Mouse (Mus musculus): ENCODE results near the gene Cldn34a. TPM values are rescaled to one million over a fixed set of nuclear protein-coding genes. Genes with fewer than 3 reads are reported as not detected.

Cldn34a gene
- polyA plus RNA-seq (2014; fragmentation: Illumina TruSeq; extraction: RNeasy Lipid Tissue Mini Kit (QIAGEN cat#74804); ENCODE audit: low read depth, low replicate concordance), result not detected

DNA sequence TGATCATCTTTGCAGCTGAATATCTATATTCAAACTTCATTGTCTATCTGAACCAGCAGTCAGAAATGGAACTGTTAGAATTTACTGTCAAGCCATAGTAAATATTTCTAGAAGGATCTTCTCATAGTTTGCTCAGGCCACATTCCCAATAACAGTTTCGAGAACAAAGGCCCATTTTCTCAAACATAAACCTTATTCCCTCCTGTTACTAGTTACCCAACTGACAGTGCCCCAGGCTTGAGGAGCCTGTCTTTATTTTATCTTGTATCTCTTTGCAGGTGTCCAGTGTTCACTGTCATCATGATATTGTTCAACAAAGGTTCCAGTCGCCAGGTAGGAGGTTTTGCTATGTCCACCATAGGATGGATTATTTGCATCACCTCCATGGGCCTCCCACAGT is at the start of gene Cldn34a:
Cldn34a (plus strand) TSS at position 301 of the 400 bp plus-strand sequence.

Other genes with a start within 250 kb of the Cldn34a start
- 16.6 TPM for gene Kantr, start 235.8 kb upstream of the Cldn34a start, polyA plus RNA-seq (2014; fragmentation: Illumina TruSeq; extraction: RNeasy Lipid Tissue Mini Kit (QIAGEN cat#74804); ENCODE audit: low read depth, low replicate concordance)
- gene Tspyl2, start 220.9 kb upstream of the Cldn34a start, polyA plus RNA-seq (2014; fragmentation: Illumina TruSeq; extraction: RNeasy Lipid Tissue Mini Kit (QIAGEN cat#74804); ENCODE audit: low read depth, low replicate concordance), result 11.2 TPM
- gene Gpr173, start 194.6 kb upstream of the Cldn34a start, polyA plus RNA-seq (2014; fragmentation: Illumina TruSeq; extraction: RNeasy Lipid Tissue Mini Kit (QIAGEN cat#74804); ENCODE audit: low read depth, low replicate concordance), result 1.3 TPM
- gene Shroom2, start 206.1 kb downstream of the Cldn34a start, polyA plus RNA-seq (2014; fragmentation: Illumina TruSeq; extraction: RNeasy Lipid Tissue Mini Kit (QIAGEN cat#74804); ENCODE audit: low read depth, low replicate concordance), result 20.7 TPM
- gene Gpr143, start 218.6 kb downstream of the Cldn34a start, polyA plus RNA-seq (2014; fragmentation: Illumina TruSeq; extraction: RNeasy Lipid Tissue Mini Kit (QIAGEN cat#74804); ENCODE audit: low read depth, low replicate concordance), result 0.73 TPM

Data from kidney, adult 10 weeks (tissue).